Mouse (Mus musculus) hindbrain, embryonic 11.5 days (tissue): Measurements from ENCODE around the gene B4galt2. TPM values are rescaled to one million over a fixed set of nuclear protein-coding genes. Genes with fewer than 3 reads are reported as not detected.
A peak's percentile ranks its signal among the peaks of the same experiment; 100 is the strongest.

Experiments
- ATAC-seq: fragments of 200-750 bp; cut with Nextera tagmentation; 2 replicates; pipeline ENCODE4 v1.8.0; 2017; ENCODE audit warnings: mild to moderate bottlenecking, moderate TSS enrichment, moderate library complexity; ENCODE audit not compliant: low FRiP score
- DNase-seq: peaks from one replicate; pipeline ENCODE4 v3.0.0-alpha.2; 2015; ENCODE audit warnings: low spot score
- H3K27ac ChIP-seq: fragments of 300-500 bp; sonication (generic); 2 replicates; pipeline ENCODE4 v1.5.1; 2014; ENCODE audit warnings: mild to moderate bottlenecking, low read depth, low read length
- H3K27me3 ChIP-seq: fragments of 300-500 bp; sonication (generic); 2 replicates; pipeline ENCODE4 v1.6.1; 2014; ENCODE audit warnings: mild to moderate bottlenecking, low read length, moderate library complexity, mixed read lengths; ENCODE audit not compliant: control insufficient read depth, insufficient read depth
- H3K36me3 ChIP-seq: fragments of 300-500 bp; sonication (generic); 2 replicates; pipeline ENCODE4 v1.6.1; 2014; ENCODE audit warnings: mild to moderate bottlenecking, low read length, moderate library complexity, mixed read lengths; ENCODE audit not compliant: control insufficient read depth, insufficient read depth
- H3K4me1 ChIP-seq: fragments of 300-500 bp; sonication (generic); replicated peaks from 2 replicates; pipeline ENCODE4 v1.6.1; 2014; ENCODE audit warnings: low read length, mixed read lengths; ENCODE audit not compliant: control insufficient read depth, insufficient read depth
- H3K4me2 ChIP-seq: fragments of 300-500 bp; sonication (generic); replicated peaks from 2 replicates; pipeline ENCODE4 v1.6.1; 2014; ENCODE audit warnings: mild to moderate bottlenecking, low read depth, low read length
- H3K4me3 ChIP-seq: fragments of 300-500 bp; sonication (generic); 2 replicates; pipeline ENCODE4 v1.5.1; 2014; ENCODE audit warnings: low read depth, low read length
- H3K9ac ChIP-seq: fragments of 300-500 bp; sonication (generic); 2 replicates; pipeline ENCODE4 v1.6.1; 2014; ENCODE audit warnings: low read depth, low read length
- H3K9me3 ChIP-seq: fragments of 300-500 bp; sonication (generic); 2 replicates; pipeline ENCODE4 v1.6.1; 2016; ENCODE audit warnings: low read length; ENCODE audit not compliant: control insufficient read depth
- WGBS: fragments of 180-500 bp; shearing (Covaris S2); extraction: QIAGEN DNeasy Blood & Tissue Kit; methylation state at CpG from one replicate; pipeline ENCODE4 v1.1.7; 2014; 5-methylcytosine and 5-hydroxymethylcytosine counted together
- polyA plus RNA-seq: library from polyadenylated mRNA; unstranded; fragments of >200 nt; fragmentation: Nextera tagmentation; extraction: Ambion mirVana; gene quantifications from 2 replicates; pipeline ENCODE4 v1.2.1, GENCODE M21; 2014

The B4galt2 gene
- 27.3 and 27.9 TPM in 2 replicates for polyA plus RNA-seq

- peak within 1 kb of the TSS; percentile 79 for H3K4me2 ChIP-seq
- H3K27me3 ChIP-seq: no peaks in the 10 kb centered on the region
Measured at GRCm38 (mm10) chr4:117882701-117883691, at the start of gene B4galt2. Gene B4galt2, minus strand, starts transcription at chr4:117883487.

GRCm38 (mm10) chr4:117929391-117929881 lies 46.1 kb upstream of the B4galt2 start, which contains the start of gene Artn:
Gene Artn, minus strand, starts transcription at chr4:117929763.
- peak within 1 kb of the TSS; percentile 24 for H3K4me3 ChIP-seq
- no peaks in the 10 kb centered on the region for H3K9me3 ChIP-seq
- DNase-seq (peak; percentile 49), ATAC-seq (no peak)
- peak within 1 kb of the TSS; percentile 54 for H3K4me2 ChIP-seq
- peak within 1 kb of the TSS; percentile 8; the same call in 1 of the 2 replicates for H3K9ac ChIP-seq
- WGBS: under 1% methylated on average over 32 of the region's 33 CpGs
- H3K27me3 ChIP-seq: peaks cover 45% of the 10 kb centered on the region
- no peak within 1 kb of the TSS for H3K27ac ChIP-seq
- H3K36me3 ChIP-seq: no peaks in the 10 kb centered on the region
- peaks cover 6% of the 10 kb centered on the region for H3K4me1 ChIP-seq

More at GRCm38 (mm10) chr4:117882701-117883691, at the start of gene B4galt2:
- H3K27ac ChIP-seq: peak within 1 kb of the TSS; percentile 62
- peaks cover 8% of the 10 kb centered on the region; the same call in 1 of the 2 replicates for H3K4me1 ChIP-seq
- H3K36me3 ChIP-seq: no peaks in the 10 kb centered on the region
- H3K4me3 ChIP-seq: peak within 1 kb of the TSS; percentile 82
- peak; percentile 76 for DNase-seq
- no peaks in the 10 kb centered on the region for H3K9me3 ChIP-seq
- WGBS: 1% methylated on average over 57 of the region's 103 CpGs
- peak; percentile 58 for ATAC-seq
- peak within 1 kb of the TSS; percentile 96 for H3K9ac ChIP-seq

GRCm38 (mm10) chr4:117928699-117929241 lies 45.5 kb upstream of the B4galt2 start:
- H3K4me3 ChIP-seq: peak overlapping the region; percentile 24
- no peaks in the 10 kb centered on the region for H3K9me3 ChIP-seq
- 4% methylated on average over 13 of the region's 13 CpGs for WGBS
- peaks cover 45% of the 10 kb centered on the region for H3K27me3 ChIP-seq
- no peaks in the 10 kb centered on the region for H3K36me3 ChIP-seq
- H3K9ac ChIP-seq: peak overlapping the region; percentile 8; the same call in 1 of the 2 replicates
- peak overlapping the region; percentile 54 for H3K4me2 ChIP-seq
- H3K4me1 ChIP-seq: peaks cover 6% of the 10 kb centered on the region
- no peak overlapping the region for H3K27ac ChIP-seq
- ATAC-seq: peak; percentile 12; the same call in 1 of the 2 replicates
- DNase-seq: peak; percentile 56

- WGBS: 9% methylated on average over 6 of the region's 6 CpGs
- Histone ChIP-seq H3K9ac (no peak overlapping the region), H3K4me3 (no peak overlapping the region), H3K27me3 (peaks cover 45% of the 10 kb centered on the region), H3K4me1 (peaks cover 6% of the 10 kb centered on the region), H3K9me3 (no peaks in the 10 kb centered on the region), H3K4me2 (no peak overlapping the region), H3K27ac (no peak overlapping the region), H3K36me3 (no peaks in the 10 kb centered on the region)
- ATAC-seq (peak; percentile 36), DNase-seq (peak; percentile 88)
Measured at GRCm38 (mm10) chr4:117928234-117928633, 44.9 kb upstream of the B4galt2 start.

- Histone ChIP-seq H3K4me3 (peak overlapping the region; percentile 47), H3K27me3 (peaks cover 45% of the 10 kb centered on the region), H3K36me3 (no peaks in the 10 kb centered on the region), H3K4me2 (peak overlapping the region; percentile 92), H3K9me3 (no peaks in the 10 kb centered on the region), H3K27ac (no peak overlapping the region), H3K4me1 (peaks cover 6% of the 10 kb centered on the region), H3K9ac (peak overlapping the region; percentile 59)
- DNase-seq (peak; percentile 71), ATAC-seq (peak; percentile 75)
- 2% methylated on average over 47 of the region's 71 CpGs for WGBS
Measured at GRCm38 (mm10) chr4:117926545-117927482, 43.5 kb upstream of the B4galt2 start.

- 59% methylated on average over 4 of the region's 6 CpGs for WGBS
- Histone ChIP-seq H3K36me3 (no peaks in the 10 kb centered on the region), H3K4me3 (no peak overlapping the region), H3K27me3 (peaks cover 39% of the 10 kb centered on the region), H3K27ac (no peak overlapping the region), H3K4me1 (peaks cover 6% of the 10 kb centered on the region), H3K4me2 (no peak overlapping the region), H3K9me3 (no peaks in the 10 kb centered on the region), H3K9ac (no peak overlapping the region)
- no peak for DNase-seq
- no peak for ATAC-seq
Measured at GRCm38 (mm10) chr4:117924916-117925315, 41.6 kb upstream of the B4galt2 start.

GRCm38 (mm10) chr4:117923450-117923849 lies 40.2 kb upstream of the B4galt2 start:
- Histone ChIP-seq H3K27me3 (peaks cover 28% of the 10 kb centered on the region), H3K9ac (no peak overlapping the region), H3K4me3 (no peak overlapping the region), H3K4me1 (peaks cover 2% of the 10 kb centered on the region; the same call in 1 of the 2 replicates), H3K27ac (no peak overlapping the region), H3K9me3 (no peaks in the 10 kb centered on the region), H3K36me3 (no peaks in the 10 kb centered on the region), H3K4me2 (no peak overlapping the region)
- ATAC-seq: no peak
- WGBS: 74% methylated on average over 2 of the region's 2 CpGs
- no peak for DNase-seq

GRCm38 (mm10) chr4:117921358-117921757 lies 38.1 kb upstream of the B4galt2 start:
- H3K36me3 ChIP-seq: no peaks in the 10 kb centered on the region
- no peak overlapping the region for H3K4me3 ChIP-seq
- H3K9me3 ChIP-seq: no peaks in the 10 kb centered on the region
- no peak overlapping the region for H3K9ac ChIP-seq
- DNase-seq: no peak
- H3K27me3 ChIP-seq: peaks cover 11% of the 10 kb centered on the region
- no peak for ATAC-seq
- no peak overlapping the region for H3K4me2 ChIP-seq
- 90% methylated on average over 2 of the region's 2 CpGs for WGBS
- no peak overlapping the region for H3K27ac ChIP-seq
- H3K4me1 ChIP-seq: no peaks in the 10 kb centered on the region; the same call in 1 of the 2 replicates
